Mouse (Mus musculus) MEL (cell line): ENCODE data around the gene Ybx3. TPM values are rescaled to one million over a fixed set of nuclear protein-coding genes. Genes with fewer than 3 reads are reported as not detected.

Experiments
- DNase-seq: peaks from one replicate; pipeline ENCODE4 v3.0.0; 2011; ENCODE audit warnings: low read depth, low spot score
- H3K27ac ChIP-seq: 2 replicates; pipeline ENCODE4 v1.5.1; 2012; ENCODE audit warnings: low read depth, mild to moderate bottlenecking, control low read depth, low read length, moderate library complexity; ENCODE audit not compliant: control insufficient read depth
- H3K27me3 ChIP-seq, 2 experiments: fragments of 150-350 bp in 1 of 2; sonication (generic) in 1 of 2; 2 replicates each; pipeline ENCODE4 v1.6.1; 2012; ENCODE audit warnings: low read length in 2 of 2, mild to moderate bottlenecking in 2 of 2, improper control_type of control experiment in 1 of 2, moderate library complexity in 1 of 2; ENCODE audit not compliant: insufficient read depth in 2 of 2, control insufficient read depth in 1 of 2
- H3K36me3 ChIP-seq, 2 experiments: 2 replicates each; pipeline ENCODE4 v1.6.1; 2012 to 2014; ENCODE audit warnings: low read length in 2 of 2, improper control_type of control experiment in 1 of 2, inconsistent platforms in 1 of 2, mild to moderate bottlenecking in 1 of 2; ENCODE audit not compliant: insufficient read depth in 2 of 2, control insufficient read depth in 1 of 2
- H3K4me1 ChIP-seq, 2 experiments: fragments of 150-350 bp in 1 of 2; sonication (generic) in 1 of 2; 2 replicates each; pipeline ENCODE4 v1.6.1; 2012; ENCODE audit warnings: low read length in 2 of 2, improper control_type of control experiment in 1 of 2, mild to moderate bottlenecking in 1 of 2; ENCODE audit not compliant: insufficient read depth in 2 of 2, control insufficient read depth in 1 of 2
- H3K4me3 ChIP-seq, 2 experiments: fragments of 150-350 bp in 1 of 2; sonication (generic) in 1 of 2; 2 replicates each; pipeline ENCODE4 v1.5.1; 2012; ENCODE audit warnings: low read depth in 2 of 2, low read length in 2 of 2, mild to moderate bottlenecking in 2 of 2, moderate library complexity in 2 of 2, control low read depth in 1 of 2, improper control_type of control experiment in 1 of 2; ENCODE audit not compliant: control insufficient read depth in 1 of 2, insufficient read depth in 1 of 2
- H3K79me2 ChIP-seq: 2 replicates; pipeline ENCODE4 v1.6.1; 2012; ENCODE audit warnings: mild to moderate bottlenecking, low read length, moderate library complexity; ENCODE audit not compliant: control insufficient read depth, poor library complexity, insufficient read depth
- H3K9ac ChIP-seq: 2 replicates; pipeline ENCODE4 v1.6.1; 2012; ENCODE audit warnings: low read depth, mild to moderate bottlenecking, control low read depth, low read length, moderate library complexity; ENCODE audit not compliant: control insufficient read depth, poor library complexity, severe bottlenecking
- H3K9me3 ChIP-seq: fragments of 150-350 bp; sonication (generic); replicated peaks from 2 replicates; pipeline ENCODE4 v1.6.1; 2012; ENCODE audit warnings: mild to moderate bottlenecking, low read length, improper control_type of control experiment, moderate library complexity; ENCODE audit not compliant: insufficient read depth
- BHLHE40 ChIP-seq: IDR thresholded peaks from 2 replicates; pipeline ENCODE4 v1.6.1; 2012; ENCODE audit warnings: low read depth, mild to moderate bottlenecking, inconsistent platforms, low read length, improper control_type of control experiment, borderline replicate concordance
- CHD1 ChIP-seq: IDR thresholded peaks from 2 replicates; pipeline ENCODE4 v1.6.1; 2012; ENCODE audit warnings: low read depth, mild to moderate bottlenecking, inconsistent platforms, low read length, improper control_type of control experiment
- CHD2 ChIP-seq: IDR thresholded peaks from 2 replicates; pipeline ENCODE4 v1.6.1; 2011; ENCODE audit warnings: low read length, improper control_type of control experiment
- CTCF ChIP-seq, 3 experiments: IDR thresholded peaks in 2 of 3; conservative IDR thresholded peaks in 1 of 3; 2 replicates each; pipeline ENCODE4 v1.5.1; 2011 to 2012; ENCODE audit warnings: low read length in 3 of 3, low read depth in 2 of 3, mild to moderate bottlenecking in 2 of 3, improper control_type of control experiment in 1 of 3, inconsistent platforms in 1 of 3, mixed read lengths in 1 of 3, moderate library complexity in 1 of 3; ENCODE audit not compliant: control insufficient read depth in 1 of 3, insufficient read depth in 1 of 3, poor library complexity in 1 of 3, severe bottlenecking in 1 of 3
- EP300 ChIP-seq, 2 experiments: IDR thresholded peaks; 2 replicates each; pipeline ENCODE4 v1.6.1; 2011; ENCODE audit warnings: improper control_type of control experiment in 2 of 2, low read length in 2 of 2, low read depth in 1 of 2, mild to moderate bottlenecking in 1 of 2
- ETS1 ChIP-seq: IDR thresholded peaks from 2 replicates; pipeline ENCODE4 v1.6.1; 2012; ENCODE audit warnings: low read depth, mild to moderate bottlenecking, inconsistent platforms, low read length, improper control_type of control experiment, moderate library complexity
- GATA1 ChIP-seq: IDR thresholded peaks from 2 replicates; pipeline ENCODE4 v1.6.1; 2011; ENCODE audit warnings: low read depth, low read length, improper control_type of control experiment
- HCFC1 ChIP-seq: IDR thresholded peaks from 2 replicates; pipeline ENCODE4 v1.6.1; 2012; ENCODE audit warnings: low read depth, mild to moderate bottlenecking, inconsistent platforms, low read length, improper control_type of control experiment, moderate library complexity
- JUND ChIP-seq: IDR thresholded peaks from 2 replicates; pipeline ENCODE4 v1.6.1; 2011; ENCODE audit warnings: low read depth, mild to moderate bottlenecking, improper control_type of control experiment, low read length
- MAFK ChIP-seq: IDR thresholded peaks from 2 replicates; pipeline ENCODE4 v1.6.1; 2011; ENCODE audit warnings: low read depth, mild to moderate bottlenecking, low read length, improper control_type of control experiment, borderline replicate concordance
- MAX ChIP-seq: IDR thresholded peaks from 2 replicates; pipeline ENCODE4 v1.6.1; 2011; ENCODE audit warnings: low read length, improper control_type of control experiment
- MAZ ChIP-seq: IDR thresholded peaks from 2 replicates; pipeline ENCODE4 v1.6.1; 2012; ENCODE audit warnings: low read depth, mild to moderate bottlenecking, inconsistent platforms, low read length, improper control_type of control experiment
- MEF2A ChIP-seq: IDR thresholded peaks from 2 replicates; pipeline ENCODE4 v1.6.1; 2014; ENCODE audit warnings: low read depth, mild to moderate bottlenecking, inconsistent platforms, low read length, improper control_type of control experiment; ENCODE audit not compliant: poor library complexity, insufficient replicate concordance, severe bottlenecking; ENCODE audit errors: extremely low read depth
- MXI1 ChIP-seq: IDR thresholded peaks from 2 replicates; pipeline ENCODE4 v1.6.1; 2011; ENCODE audit warnings: mild to moderate bottlenecking, low read depth, low read length, improper control_type of control experiment
- MYB ChIP-seq: IDR thresholded peaks from 2 replicates; pipeline ENCODE4 v1.6.1; 2011; ENCODE audit warnings: mild to moderate bottlenecking, low read depth, low read length, improper control_type of control experiment
- MYC ChIP-seq: IDR thresholded peaks from 2 replicates; pipeline ENCODE4 v1.6.1; 2011; ENCODE audit warnings: low read depth, mild to moderate bottlenecking, low read length, improper control_type of control experiment, moderate library complexity
- NELFE ChIP-seq: IDR thresholded peaks from 2 replicates; pipeline ENCODE4 v1.6.1; 2011; ENCODE audit warnings: low read depth, low read length, improper control_type of control experiment
- NRF1 ChIP-seq: IDR thresholded peaks from 2 replicates; pipeline ENCODE4 v1.6.1; 2014; ENCODE audit warnings: low read depth, mild to moderate bottlenecking, inconsistent platforms, low read length, improper control_type of control experiment, moderate library complexity; ENCODE audit not compliant: poor library complexity, insufficient read depth, severe bottlenecking
- POLR2A ChIP-seq, 2 experiments: IDR thresholded peaks; 2 replicates each; pipeline ENCODE4 v1.6.1; 2011 to 2012; ENCODE audit warnings: low read length in 2 of 2, mild to moderate bottlenecking in 2 of 2, control low read depth in 1 of 2, improper control_type of control experiment in 1 of 2, low read depth in 1 of 2, moderate library complexity in 1 of 2; ENCODE audit not compliant: control insufficient read depth in 1 of 2, insufficient read depth in 1 of 2, poor library complexity in 1 of 2
- POLR2AphosphoS2 ChIP-seq: IDR thresholded peaks from 2 replicates; pipeline ENCODE4 v1.6.1; 2011; ENCODE audit warnings: low read length, improper control_type of control experiment
- POLR2AphosphoS5 ChIP-seq: IDR thresholded peaks from 2 replicates; pipeline ENCODE4 v1.6.1; 2012; ENCODE audit warnings: low read depth, borderline replicate concordance, mild to moderate bottlenecking, inconsistent platforms, low read length, moderate library complexity, mixed read lengths
- RAD21 ChIP-seq: IDR thresholded peaks from 2 replicates; pipeline ENCODE4 v1.6.1; 2011; ENCODE audit warnings: mild to moderate bottlenecking, low read depth, low read length, improper control_type of control experiment
- RCOR1 ChIP-seq: IDR thresholded peaks from 2 replicates; pipeline ENCODE4 v1.6.1; 2012; ENCODE audit warnings: low read depth, mild to moderate bottlenecking, inconsistent platforms, low read length, improper control_type of control experiment
- SIN3A ChIP-seq: IDR thresholded peaks from 2 replicates; pipeline ENCODE4 v1.6.1; 2012; ENCODE audit warnings: low read length, improper control_type of control experiment, inconsistent platforms
- SMC3 ChIP-seq: IDR thresholded peaks from 2 replicates; pipeline ENCODE4 v1.6.1; 2011; ENCODE audit warnings: low read depth, low read length, improper control_type of control experiment
- TAL1 ChIP-seq: IDR thresholded peaks from 2 replicates; pipeline ENCODE4 v1.6.1; 2012; ENCODE audit warnings: mild to moderate bottlenecking, inconsistent platforms, low read length, moderate library complexity, mixed read lengths
- TCF12 ChIP-seq: IDR thresholded peaks from 2 replicates; pipeline ENCODE4 v1.6.1; 2014; ENCODE audit warnings: low read depth, mild to moderate bottlenecking, inconsistent platforms, low read length, improper control_type of control experiment, moderate library complexity
- UBTF ChIP-seq: IDR thresholded peaks from 2 replicates; pipeline ENCODE4 v1.6.1; 2012; ENCODE audit warnings: low read depth, mild to moderate bottlenecking, inconsistent platforms, low read length, improper control_type of control experiment, moderate library complexity, borderline replicate concordance; ENCODE audit not compliant: insufficient read depth
- USF1 ChIP-seq: IDR thresholded peaks from 2 replicates; pipeline ENCODE4 v1.6.1; 2014; ENCODE audit warnings: low read depth, mild to moderate bottlenecking, inconsistent platforms, low read length, improper control_type of control experiment, moderate library complexity
- USF2 ChIP-seq, 2 experiments: IDR thresholded peaks; 2 replicates each; pipeline ENCODE4 v1.6.1; 2011 to 2012; ENCODE audit warnings: improper control_type of control experiment in 2 of 2, low read length in 2 of 2, borderline replicate concordance in 1 of 2, inconsistent platforms in 1 of 2, low read depth in 1 of 2, mild to moderate bottlenecking in 1 of 2; ENCODE audit not compliant: insufficient read depth in 1 of 2
- ZKSCAN1 ChIP-seq: IDR thresholded peaks from 2 replicates; pipeline ENCODE4 v1.6.1; 2012; ENCODE audit warnings: low read depth, mild to moderate bottlenecking, inconsistent platforms, low read length, improper control_type of control experiment, moderate library complexity
- ZMIZ1 ChIP-seq: IDR thresholded peaks from 2 replicates; pipeline ENCODE4 v1.6.1; 2012; ENCODE audit warnings: low read depth, mild to moderate bottlenecking, inconsistent platforms, low read length, improper control_type of control experiment, moderate library complexity
- ZNF384 ChIP-seq: IDR thresholded peaks from 2 replicates; pipeline ENCODE4 v1.6.1; 2012; ENCODE audit warnings: low read depth, mild to moderate bottlenecking, inconsistent platforms, low read length, improper control_type of control experiment
- polyA plus RNA-seq, 2 experiments: library from polyadenylated mRNA; stranded (reverse) in 1 of 2; unstranded in 1 of 2; fragments of >175 nt in 1 of 2; fragments of >200 nt in 1 of 2; gene quantifications; 2 replicates each; pipeline versions ENCODE4 v1.2.1 to v1.2.4; 2012; ENCODE audit warnings: low replicate concordance in 2 of 2, low read depth in 1 of 2; ENCODE audit not compliant: insufficient read length in 2 of 2, insufficient read depth in 1 of 2, missing spikeins in 1 of 2
- total RNA-seq: library from RNA; depleted of rRNA; stranded (reverse); fragments of 300-350 nt; gene quantifications from 2 replicates; pipeline ENCODE4 v1.2.3, GENCODE M21; 2012; rRNA removed

Gene Ybx3
- 575 and 609 TPM in 2 replicates for total RNA-seq
- polyA plus RNA-seq: 1,000 to 10,000 TPM in 1 of 2 experiments, 100 to 1,000 TPM in 1; 105 to 1,042 TPM

GRCm38 (mm10) chr6:131388040-131389021 is at the start of gene Ybx3:
Gene Ybx3 (minus strand): TSS chr6:131388476.
- H3K4me1 ChIP-seq: peaks cover 15 to 29% of the 10 kb centered on the region in 2 experiments
- H3K27ac ChIP-seq: peak within 1 kb of the TSS; percentile 98
- no peak for TF ChIP-seq MAFK
- TF ChIP-seq MXI1: no peak
- TF ChIP-seq TAL1: no peak
- TF ChIP-seq TCF12: peak; percentile 52; the same call in 1 of the 2 replicates
- no peak for TF ChIP-seq CHD2
- TF ChIP-seq CTCF (IDR thresholded peaks at IDR 0.05 in 2 of 3, conservative IDR thresholded peaks at IDR 0.05 in 1 of 3; ENCODE audit: control insufficient read depth in 1 of 3, insufficient read depth in 1 of 3, low read depth in 2 of 3, low read length in 3 of 3, poor library complexity in 1 of 3, severe bottlenecking in 1 of 3): no peak
- TF ChIP-seq NELFE: peak; percentile 62
- TF ChIP-seq NRF1: peak; percentile 41
- TF ChIP-seq MAX: 0 out of 2 replicates have a peak, but pooled peaks have one; percentile 22
- TF ChIP-seq RCOR1: no peak
- TF ChIP-seq BHLHE40: no peak
- no peak for TF ChIP-seq ZNF384
- no peak for TF ChIP-seq SMC3
- TF ChIP-seq POLR2AphosphoS5: no peak
- TF ChIP-seq ZMIZ1: 0 out of 2 replicates have a peak, but pooled peaks have one; percentile 37
- peak; percentile 79; the same call in 1 of the 2 replicates for TF ChIP-seq MAZ
- peak; percentile 28; the same call in 1 of the 2 replicates for TF ChIP-seq ETS1
- TF ChIP-seq POLR2AphosphoS2: peak; percentile 66; the same call in 1 of the 2 replicates
- peak; percentile 24 to 73; a peak in 3 of 4 replicates for TF ChIP-seq POLR2A (IDR thresholded peaks at IDR 0.05; ENCODE audit: control insufficient read depth in 1 of 2, insufficient read depth in 1 of 2, low read depth in 1 of 2, low read length in 2 of 2, poor library complexity in 1 of 2)
- TF ChIP-seq SIN3A: peak; percentile 44; the same call in 1 of the 2 replicates
- no peak for TF ChIP-seq JUND
- TF ChIP-seq ZKSCAN1: no peak
- TF ChIP-seq EP300 (IDR thresholded peaks at IDR 0.05; ENCODE audit: low read depth in 1 of 2, low read length in 2 of 2): no peak
- TF ChIP-seq RAD21: no peak
- TF ChIP-seq MYB: no peak
- TF ChIP-seq GATA1: no peak
- TF ChIP-seq UBTF: peak; percentile 86; the same call in 1 of the 2 replicates
- TF ChIP-seq MEF2A: no peak
- no peak for TF ChIP-seq USF2 (IDR thresholded peaks at IDR 0.05; ENCODE audit: borderline replicate concordance in 1 of 2, insufficient read depth in 1 of 2, low read depth in 1 of 2, low read length in 2 of 2)
- TF ChIP-seq CHD1: 0 out of 2 replicates have a peak, but pooled peaks have one; percentile 33
- no peak for TF ChIP-seq USF1
- no peak for TF ChIP-seq MYC
- peak; percentile 54; the same call in 1 of the 2 replicates for TF ChIP-seq HCFC1

More at GRCm38 (mm10) chr6:131388040-131389021, at the start of gene Ybx3:
- Histone ChIP-seq H3K79me2 (peaks cover 54% of the 10 kb centered on the region), H3K9me3 (no peaks in the 10 kb centered on the region), H3K4me3 (peak within 1 kb of the TSS; percentile 99), H3K9ac (peak within 1 kb of the TSS; percentile 97), H3K36me3 (peaks cover 10 to 36% of the 10 kb centered on the region in 2 experiments), H3K27me3 (no peaks in the 10 kb centered on the region; a peak in 1 of 4 replicates)
- peak; percentile 85 for DNase-seq
